Mouse (Mus musculus): ENCODE data around the gene Cdhr3. TPM values are rescaled to one million over a fixed set of nuclear protein-coding genes. Genes with fewer than 3 reads are reported as not detected.

The Cdhr3 gene
- total and polyA plus RNA-seq, 3 experiments = 0.09 to 1.3 TPM; not detected in 1

DNA sequence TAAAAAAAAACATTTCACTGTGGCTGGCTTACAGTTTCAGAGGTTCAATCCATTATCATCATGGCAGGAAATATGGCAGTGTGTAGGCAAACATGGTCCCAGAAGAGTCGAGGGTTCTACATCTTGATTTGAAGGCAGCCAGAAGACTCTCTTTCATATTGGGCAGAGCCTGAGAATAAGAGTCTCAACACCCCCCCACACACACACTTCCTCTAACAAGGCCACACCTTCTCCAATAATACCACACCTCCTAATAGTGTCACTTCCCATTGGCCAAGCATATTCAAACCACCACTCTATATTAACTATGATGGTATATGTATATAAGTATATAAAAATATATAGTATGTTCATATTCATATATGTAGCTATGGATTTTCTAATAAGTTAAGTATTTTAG is 45.2 kb upstream of the Cdhr3 start:
- dilution Hi-C loops (cut with MboI; ENCODE audit: extremely low pct_ligation_motif_present, extremely low pct_unique_long_range_greater_than_20kb, low sequenced_read_pairs) = no loop called here
- H3K9ac ChIP-seq (ENCODE audit: insufficient read depth, low read depth) = no peak overlapping the region
- no peak overlapping the region for H3K27ac ChIP-seq (ENCODE audit: insufficient read depth, low read depth)
- in situ Hi-C loops (cut with MboI; ENCODE audit: low pct_ligation_motif_present, low pct_unique_long_range_greater_than_20kb, low sequenced_read_pairs) = no loop called here
- no peak for DNase-seq (ENCODE audit: extremely low read depth)
- H3K9me3 ChIP-seq (replicated peaks; ENCODE audit: low read length) = no peaks in the 10 kb centered on the region
- no peaks in the 10 kb centered on the region for H3K27me3 ChIP-seq (replicated peaks)
- H3K4me1 ChIP-seq (ENCODE audit: control insufficient read depth in 1 of 2, insufficient read depth in 2 of 2) = peaks cover 0 to 40% of the 10 kb centered on the region in 2 experiments; a peak in 2 of 4 replicates
- peaks cover 13% of the 10 kb centered on the region for H3K79me2 ChIP-seq (replicated peaks; ENCODE audit: control insufficient read depth, extremely low read depth, insufficient read depth, poor library complexity, severe bottlenecking)
- peaks cover 59 to 84% of the 10 kb centered on the region in 2 experiments for H3K36me3 ChIP-seq (replicated peaks in 1 of 2; ENCODE audit: control insufficient read depth in 1 of 2, insufficient read depth in 1 of 2, low read length in 1 of 2)
- no peak overlapping the region for H3K4me2 ChIP-seq (ENCODE audit: insufficient read depth, low read depth, poor library complexity, severe bottlenecking)
- no peak overlapping the region for H3K4me3 ChIP-seq (replicated peaks in 1 of 3; ENCODE audit: low read depth in 2 of 3, low read length in 2 of 3, poor library complexity in 1 of 3)
- TF ChIP-seq MAX (IDR thresholded peaks at IDR 0.05; ENCODE audit: low read length) (no peak), POLR2AphosphoS2 (IDR thresholded peaks at IDR 0.05; ENCODE audit: low read depth, low read length) (no peak), IRF4 (IDR thresholded peaks at IDR 0.05; ENCODE audit: low read depth, low read length) (no peak), MYC (IDR thresholded peaks at IDR 0.05; ENCODE audit: low read depth, low read length) (no peak), MAZ (IDR thresholded peaks at IDR 0.05; ENCODE audit: low read depth, low read length) (no peak), TCF12 (IDR thresholded peaks at IDR 0.05; ENCODE audit: low read depth, low read length) (no peak), ETS1 (conservative IDR thresholded peaks at IDR 0.05; ENCODE audit: low read depth, low read length) (no peak), ZC3H11A (IDR thresholded peaks at IDR 0.05; ENCODE audit: low read depth, low read length) (no peak), BHLHE40 (IDR thresholded peaks at IDR 0.05; ENCODE audit: low read depth, low read length) (no peak), PAX5 (IDR thresholded peaks at IDR 0.05; ENCODE audit: low read length) (no peak), NRF1 (IDR thresholded peaks at IDR 0.05; ENCODE audit: low read depth, low read length) (no peak), ZNF384 (IDR thresholded peaks at IDR 0.05; ENCODE audit: low read depth, low read length) (no peak), JUND (conservative IDR thresholded peaks at IDR 0.05; ENCODE audit: low read depth, low read length) (no peak), E2F4 (IDR thresholded peaks at IDR 0.05; ENCODE audit: insufficient replicate concordance, low read depth, low read length) (no peak), CTCF (conservative IDR thresholded peaks at IDR 0.05 in 1 of 2, IDR thresholded peaks at IDR 0.05 in 1 of 2; ENCODE audit: low read depth in 2 of 2, low read length in 2 of 2) (no peak), CHD1 (IDR thresholded peaks at IDR 0.05; ENCODE audit: low read depth, low read length) (no peak), ZMIZ1 (IDR thresholded peaks at IDR 0.05; ENCODE audit: low read depth, low read length) (no peak), HCFC1 (IDR thresholded peaks at IDR 0.05; ENCODE audit: low read depth, low read length) (no peak), KAT2A (IDR thresholded peaks at IDR 0.05; ENCODE audit: insufficient replicate concordance, low read length) (no peak), MEF2A (IDR thresholded peaks at IDR 0.05; ENCODE audit: borderline replicate concordance, low read depth, low read length) (no peak)

DNA sequence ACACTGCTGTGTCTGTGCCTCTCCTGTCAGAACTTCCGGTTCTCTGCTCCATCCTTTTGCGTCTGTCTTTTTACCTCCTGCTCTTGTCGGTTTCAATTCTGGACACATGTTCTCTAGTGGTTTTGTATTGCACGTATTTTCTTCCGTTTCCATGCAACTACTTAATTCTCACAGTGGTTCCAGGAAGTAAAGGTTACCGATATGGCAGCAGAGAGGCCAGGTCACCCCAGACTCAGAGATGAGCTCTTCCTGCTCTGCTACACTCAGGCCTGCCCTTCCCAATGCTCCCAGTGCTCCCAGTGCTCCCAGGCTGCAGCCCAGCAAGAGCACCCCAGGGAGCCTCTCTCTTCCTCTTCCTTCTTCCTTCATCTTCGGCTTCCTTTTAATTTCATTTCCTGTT is 39.1 kb upstream of the Cdhr3 start:
- H3K27me3 ChIP-seq (replicated peaks) = no peaks in the 10 kb centered on the region
- no peaks in the 10 kb centered on the region for H3K9me3 ChIP-seq (replicated peaks; ENCODE audit: low read length)
- H3K79me2 ChIP-seq (replicated peaks; ENCODE audit: control insufficient read depth, extremely low read depth, insufficient read depth, poor library complexity, severe bottlenecking) = no peaks in the 10 kb centered on the region
- H3K9ac ChIP-seq (ENCODE audit: insufficient read depth, low read depth) = no peak overlapping the region
- H3K36me3 ChIP-seq (replicated peaks in 1 of 2; ENCODE audit: control insufficient read depth in 1 of 2, insufficient read depth in 1 of 2, low read length in 1 of 2) = peaks cover 25 to 62% of the 10 kb centered on the region in 2 experiments
- dilution Hi-C loops (cut with MboI; ENCODE audit: extremely low pct_ligation_motif_present, extremely low pct_unique_long_range_greater_than_20kb, low sequenced_read_pairs) (no loop called here), in situ Hi-C loops (cut with MboI; ENCODE audit: low pct_ligation_motif_present, low pct_unique_long_range_greater_than_20kb, low sequenced_read_pairs) (no loop called here)
- H3K27ac ChIP-seq (ENCODE audit: insufficient read depth, low read depth) = no peak overlapping the region
- no peak overlapping the region for H3K4me3 ChIP-seq (replicated peaks in 1 of 3; ENCODE audit: low read depth in 2 of 3, low read length in 2 of 3, poor library complexity in 1 of 3)
- peaks cover 4 to 39% of the 10 kb centered on the region in 2 experiments; a peak in 3 of 4 replicates for H3K4me1 ChIP-seq (ENCODE audit: control insufficient read depth in 1 of 2, insufficient read depth in 2 of 2)
- TF ChIP-seq MYC (IDR thresholded peaks at IDR 0.05; ENCODE audit: low read depth, low read length) (no peak), IRF4 (IDR thresholded peaks at IDR 0.05; ENCODE audit: low read depth, low read length) (no peak), SIN3A (IDR thresholded peaks at IDR 0.05; ENCODE audit: low read length) (no peak), HCFC1 (IDR thresholded peaks at IDR 0.05; ENCODE audit: low read depth, low read length) (no peak), MAZ (IDR thresholded peaks at IDR 0.05; ENCODE audit: low read depth, low read length) (no peak), BHLHE40 (IDR thresholded peaks at IDR 0.05; ENCODE audit: low read depth, low read length) (no peak), POLR2AphosphoS2 (IDR thresholded peaks at IDR 0.05; ENCODE audit: low read depth, low read length) (no peak), JUND (conservative IDR thresholded peaks at IDR 0.05; ENCODE audit: low read depth, low read length) (no peak), RAD21 (IDR thresholded peaks at IDR 0.05; ENCODE audit: low read depth, low read length) (no peak), ETS1 (conservative IDR thresholded peaks at IDR 0.05; ENCODE audit: low read depth, low read length) (no peak), TCF12 (IDR thresholded peaks at IDR 0.05; ENCODE audit: low read depth, low read length) (no peak), NRF1 (IDR thresholded peaks at IDR 0.05; ENCODE audit: low read depth, low read length) (no peak)
- DNase-seq (ENCODE audit: extremely low read depth) = no peak
- H3K4me2 ChIP-seq (ENCODE audit: insufficient read depth, low read depth, poor library complexity, severe bottlenecking) = no peak overlapping the region

Measured in CH12.LX (cell line).